Mouse (Mus musculus) stomach, postnatal 0 days (tissue): ENCODE data around the gene Oprm1. TPM values are rescaled to one million over a fixed set of nuclear protein-coding genes. Genes with fewer than 3 reads are reported as not detected.
"Not testable (repeated sequence)": the region's sequence is repeated elsewhere in the genome, so short reads cannot be mapped to it uniquely, and the experiment has no call there.

Experiments used
- ATAC-seq: fragments of 200-750 bp; cut with Nextera tagmentation; 2 replicates; pipeline ENCODE4 v1.8.0; 2017; ENCODE audit not compliant: low FRiP score, low TSS enrichment
- DNase-seq: peaks from one replicate; pipeline ENCODE4 v3.0.0-alpha.2; 2016; ENCODE audit warnings: low spot score
- H3K27ac ChIP-seq: fragments of 300-500 bp; sonication (generic); replicated peaks from 2 replicates; pipeline ENCODE4 v1.5.1; 2014; ENCODE audit warnings: mild to moderate bottlenecking, control low read depth
- H3K27me3 ChIP-seq: fragments of 300-500 bp; sonication (generic); 2 replicates; pipeline ENCODE4 v1.6.1; 2014; ENCODE audit warnings: low read length; ENCODE audit not compliant: control insufficient read depth, insufficient read depth
- H3K36me3 ChIP-seq: fragments of 300-500 bp; sonication (generic); 2 replicates; pipeline ENCODE4 v1.6.1; 2014; ENCODE audit warnings: low read length, mixed read lengths; ENCODE audit not compliant: control insufficient read depth, insufficient read depth
- H3K4me1 ChIP-seq: fragments of 300-500 bp; sonication (generic); replicated peaks from 2 replicates; pipeline ENCODE4 v1.6.1; 2014; ENCODE audit warnings: antibody characterized with exemption; ENCODE audit not compliant: control insufficient read depth, insufficient read depth
- H3K4me2 ChIP-seq: fragments of 300-500 bp; sonication (generic); replicated peaks from 2 replicates; pipeline ENCODE4 v1.6.1; 2014; ENCODE audit warnings: low read depth, mild to moderate bottlenecking, control low read depth, moderate library complexity
- H3K4me3 ChIP-seq: fragments of 300-500 bp; sonication (generic); 2 replicates; pipeline ENCODE4 v1.5.1; 2014; ENCODE audit warnings: low read depth, low read length, control low read depth
- H3K9ac ChIP-seq: fragments of 300-500 bp; sonication (generic); 2 replicates; pipeline ENCODE4 v1.6.1; 2014; ENCODE audit warnings: mild to moderate bottlenecking, low read length, control low read depth, mixed read lengths
- H3K9me3 ChIP-seq: fragments of 300-500 bp; sonication (generic); 2 replicates; pipeline ENCODE4 v1.6.1; 2016; ENCODE audit warnings: low read length; ENCODE audit not compliant: control insufficient read depth
- CTCF ChIP-seq: IDR thresholded peaks from 2 replicates; pipeline ENCODE4 v1.5.1; 2016; ENCODE audit warnings: antibody characterized with exemption, low read depth, mild to moderate bottlenecking, moderate library complexity
- EP300 ChIP-seq: optimal IDR thresholded peaks from 2 replicates; pipeline ENCODE3; 2016; ENCODE audit warnings: antibody characterized with exemption
- WGBS: fragments of 180-500 bp; shearing (Covaris S2); extraction: QIAGEN DNeasy Blood & Tissue Kit; methylation state at CpG from one replicate; pipeline ENCODE4 v1.1.7; 2014; 5-methylcytosine and 5-hydroxymethylcytosine counted together
- polyA plus RNA-seq: library from polyadenylated mRNA; unstranded; fragments of >200 nt; fragmentation: Nextera tagmentation; extraction: Ambion mirVana; gene quantifications from 2 replicates; pipeline ENCODE4 v1.2.1, GENCODE M21; 2015

Gene Oprm1
- polyA plus RNA-seq, 1 experiment from 2014 or later: 0.11 TPM

GRCm38 (mm10) chr10:6986246-6986645 is 227.9 kb downstream of the Oprm1 start:
- Histone ChIP-seq H3K36me3 (no peaks in the 10 kb centered on the region), H3K9me3 (no peaks in the 10 kb centered on the region), H3K27me3 (no peaks in the 10 kb centered on the region), H3K4me3 (no peak overlapping the region), H3K4me1 (no peaks in the 10 kb centered on the region), H3K4me2 (no peak overlapping the region), H3K9ac (no peak overlapping the region), H3K27ac (no peak overlapping the region)
- 81% methylated on average over 4 of the region's 4 CpGs for WGBS
- TF ChIP-seq CTCF (no peak), EP300 (no peak)
- ATAC-seq (no peak), DNase-seq (no peak)

- H3K36me3 ChIP-seq: no peaks in the 10 kb centered on the region
- 59% methylated on average over 4 of the region's 4 CpGs for WGBS
- no peaks in the 10 kb centered on the region for H3K27me3 ChIP-seq
- no peaks in the 10 kb centered on the region for H3K9me3 ChIP-seq
- no peaks in the 10 kb centered on the region for H3K4me1 ChIP-seq
- H3K4me2 ChIP-seq: no peak overlapping the region
- H3K9ac ChIP-seq: no peak overlapping the region
- H3K27ac ChIP-seq: no peak overlapping the region
- DNase-seq (no peak), ATAC-seq (no peak)
- TF ChIP-seq EP300 (no peak), CTCF (no peak)
- H3K4me3 ChIP-seq: no peak overlapping the region
Measured at GRCm38 (mm10) chr10:6987399-6988098, 229.2 kb downstream of the Oprm1 start.

- H3K36me3 ChIP-seq: no peaks in the 10 kb centered on the region
- ATAC-seq: no peak
- TF ChIP-seq EP300: no peak
- TF ChIP-seq CTCF: no peak
- no peaks in the 10 kb centered on the region for H3K9me3 ChIP-seq
- no peak overlapping the region for H3K4me3 ChIP-seq
- H3K27me3 ChIP-seq: no peaks in the 10 kb centered on the region
- H3K4me1 ChIP-seq: no peaks in the 10 kb centered on the region
- 78% methylated on average over 1 of the region's 1 CpGs for WGBS
- no peak overlapping the region for H3K27ac ChIP-seq
- no peak for DNase-seq
- no peak overlapping the region for H3K4me2 ChIP-seq
- H3K9ac ChIP-seq: no peak overlapping the region
Measured at GRCm38 (mm10) chr10:6988555-6988954, 230.2 kb downstream of the Oprm1 start.

- Histone ChIP-seq H3K27ac (no peak overlapping the region), H3K4me1 (no peaks in the 10 kb centered on the region), H3K4me3 (no peak overlapping the region), H3K9ac (no peak overlapping the region), H3K27me3 (no peaks in the 10 kb centered on the region), H3K36me3 (no peaks in the 10 kb centered on the region), H3K4me2 (no peak overlapping the region), H3K9me3 (no peaks in the 10 kb centered on the region)
- TF ChIP-seq EP300 (no peak), CTCF (no peak)
- ATAC-seq (no peak), DNase-seq (no peak)
- WGBS: 68% methylated on average over 3 of the region's 3 CpGs
Measured at GRCm38 (mm10) chr10:6996895-6997294, 238.6 kb downstream of the Oprm1 start.

GRCm38 (mm10) chr10:6998576-6999250 is 240.4 kb downstream of the Oprm1 start:
- H3K27me3 ChIP-seq: no peaks in the 10 kb centered on the region
- no peaks in the 10 kb centered on the region for H3K4me1 ChIP-seq
- ATAC-seq: no peak
- H3K4me2 ChIP-seq: no peak overlapping the region
- DNase-seq: no peak
- H3K36me3 ChIP-seq: no peaks in the 10 kb centered on the region
- no peak overlapping the region for H3K4me3 ChIP-seq
- WGBS: 88% methylated on average over 4 of the region's 4 CpGs
- H3K9ac ChIP-seq: no peak overlapping the region
- no peaks in the 10 kb centered on the region for H3K9me3 ChIP-seq
- TF ChIP-seq CTCF (no peak), EP300 (no peak)
- no peak overlapping the region for H3K27ac ChIP-seq

GRCm38 (mm10) chr10:6999355-6999754 is 241.0 kb downstream of the Oprm1 start:
- H3K4me2 ChIP-seq: no peak overlapping the region
- no peaks in the 10 kb centered on the region for H3K36me3 ChIP-seq
- no peak overlapping the region for H3K9ac ChIP-seq
- H3K4me1 ChIP-seq: no peaks in the 10 kb centered on the region
- H3K27me3 ChIP-seq: no peaks in the 10 kb centered on the region
- H3K27ac ChIP-seq: no peak overlapping the region
- 76% methylated on average over 3 of the region's 3 CpGs for WGBS
- no peak for TF ChIP-seq EP300
- no peak for TF ChIP-seq CTCF
- no peaks in the 10 kb centered on the region for H3K9me3 ChIP-seq
- no peak overlapping the region for H3K4me3 ChIP-seq
- ATAC-seq: no peak
- DNase-seq: no peak

- H3K27me3 ChIP-seq, H3K27ac ChIP-seq, H3K36me3 ChIP-seq, H3K9ac ChIP-seq, ATAC-seq, H3K4me1 ChIP-seq, H3K4me3 ChIP-seq, DNase-seq, H3K4me2 ChIP-seq, H3K9me3 ChIP-seq: not testable (repeated sequence)
Measured at GRCm38 (mm10) chr10:7003898-7004297, 245.6 kb downstream of the Oprm1 start.
